Mouse (Mus musculus) myocyte (in vitro differentiated cells): ENCODE measurements around the gene Glrx. TPM values are rescaled to one million over a fixed set of nuclear protein-coding genes. Genes with fewer than 3 reads are reported as not detected.

Source experiments
- H3K27me3 ChIP-seq: one replicate; pipeline ENCODE4 v1.6.1; 2011; ENCODE audit not compliant: control insufficient read depth, insufficient read depth, insufficient read length
- H3K36me3 ChIP-seq: one replicate; pipeline ENCODE4 v1.6.1; 2011; ENCODE audit not compliant: control insufficient read depth, insufficient read depth
- H3K4me2 ChIP-seq: one replicate; pipeline ENCODE4 v1.6.1; 2011; ENCODE audit warnings: low read depth, control low read depth
- H3K4me3 ChIP-seq: one replicate; pipeline ENCODE4 v1.5.1; 2011; ENCODE audit warnings: mild to moderate bottlenecking, control low read depth, moderate library complexity
- H3K79me2 ChIP-seq: one replicate; pipeline ENCODE4 v1.6.1; 2011; ENCODE audit not compliant: control insufficient read depth, insufficient read depth
- H3ac ChIP-seq: one replicate; pipeline ENCODE4 v1.6.1; 2011; ENCODE audit not compliant: control insufficient read depth, insufficient read length
- CEBPB ChIP-seq: IDR thresholded peaks from 2 replicates; pipeline ENCODE4 v1.6.1; 2011; ENCODE audit warnings: mild to moderate bottlenecking, moderate library complexity; ENCODE audit not compliant: poor library complexity, insufficient read depth, severe bottlenecking
- E2F4 ChIP-seq: IDR thresholded peaks from one replicate; pipeline ENCODE4 v1.6.1; 2011; ENCODE audit warnings: mild to moderate bottlenecking, control low read depth, moderate library complexity; ENCODE audit not compliant: insufficient read depth
- MAX ChIP-seq: IDR thresholded peaks from one replicate; pipeline ENCODE4 v1.6.1; 2011; ENCODE audit warnings: low read depth, mild to moderate bottlenecking, control low read depth
- MYOD1 ChIP-seq, 3 experiments: IDR thresholded peaks; one replicate each; pipeline ENCODE4 v1.6.1; 2011; ENCODE audit warnings: control low read depth in 2 of 3, low read depth in 2 of 3, mild to moderate bottlenecking in 2 of 3, moderate library complexity in 1 of 3; ENCODE audit not compliant: insufficient read length in 2 of 3, control insufficient read depth in 1 of 3
- MYOG ChIP-seq, 3 experiments: IDR thresholded peaks; one replicate each; pipeline ENCODE4 v1.6.1; 2011; ENCODE audit warnings: control low read depth in 2 of 3, low read depth in 2 of 3, mild to moderate bottlenecking in 2 of 3; ENCODE audit not compliant: insufficient read length in 2 of 3, control insufficient read depth in 1 of 3, insufficient read depth in 1 of 3
- POLR2A ChIP-seq: IDR thresholded peaks from one replicate; pipeline ENCODE4 v1.6.1; 2011; ENCODE audit warnings: low read depth, mild to moderate bottlenecking, control low read depth, moderate library complexity; ENCODE audit not compliant: insufficient read length
- POLR2AphosphoS2 ChIP-seq: IDR thresholded peaks from one replicate; pipeline ENCODE4 v1.6.1; 2011; ENCODE audit warnings: low read depth, control low read depth; ENCODE audit not compliant: insufficient read length
- REST ChIP-seq: IDR thresholded peaks from one replicate; pipeline ENCODE4 v1.6.1; 2011; ENCODE audit warnings: mild to moderate bottlenecking, control low read depth, moderate library complexity; ENCODE audit not compliant: insufficient read depth, insufficient read length
- SRF ChIP-seq: IDR thresholded peaks from one replicate; pipeline ENCODE4 v1.6.1; 2011; ENCODE audit warnings: low read depth; ENCODE audit not compliant: control insufficient read depth, insufficient read length
- TCF12 ChIP-seq: IDR thresholded peaks from one replicate; pipeline ENCODE4 v1.6.1; 2011; ENCODE audit warnings: mild to moderate bottlenecking, control low read depth; ENCODE audit not compliant: poor library complexity, insufficient read depth, severe bottlenecking
- TCF3 ChIP-seq: IDR thresholded peaks from one replicate; pipeline ENCODE4 v1.6.1; 2011; ENCODE audit warnings: low read depth, control low read depth; ENCODE audit not compliant: insufficient read length
- USF1 ChIP-seq: IDR thresholded peaks from one replicate; pipeline ENCODE4 v1.6.1; 2011; ENCODE audit warnings: low read depth, mild to moderate bottlenecking, control low read depth, moderate library complexity
- polyA plus RNA-seq: library from polyadenylated mRNA; unstranded; fragments of >200 nt; fragmentation: generic; extraction: Trizol; gene quantifications from one replicate; pipeline ENCODE4 v1.2.1, GENCODE M21; 2012; ENCODE audit warnings: missing spikeins

Glrx gene
- polyA plus RNA-seq, 1 experiment: 27.5 TPM

DNA sequence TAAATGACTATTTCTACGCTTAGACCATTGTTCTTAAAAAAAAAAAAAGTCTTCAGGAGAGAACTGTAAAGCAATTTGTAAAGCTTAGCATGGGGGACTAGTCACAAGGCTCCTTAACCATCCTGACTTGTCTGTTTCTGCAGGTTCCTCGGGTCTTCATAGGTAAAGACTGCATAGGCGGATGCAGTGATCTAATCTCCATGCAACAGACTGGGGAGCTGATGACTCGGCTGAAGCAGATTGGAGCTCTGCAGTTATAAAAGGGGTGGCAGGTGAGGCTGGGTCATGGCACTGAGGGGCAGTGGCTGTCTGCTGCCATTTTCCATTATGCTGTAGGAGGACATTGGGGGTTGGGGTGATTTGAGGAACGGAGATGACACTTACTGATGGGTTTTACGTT is 7.4 kb downstream of the Glrx start:
- Histone ChIP-seq H3K27me3 (no peaks in the 10 kb centered on the region), H3K79me2 (peaks cover 10% of the 10 kb centered on the region), H3K4me2 (no peak overlapping the region), H3K36me3 (peaks cover 4% of the 10 kb centered on the region), H3ac (no peak overlapping the region), H3K4me3 (no peak overlapping the region)
- no peak for TF ChIP-seq REST
- no peak for TF ChIP-seq TCF12
- TF ChIP-seq E2F4: no peak
- TF ChIP-seq USF1: no peak
- TF ChIP-seq POLR2AphosphoS2: no peak
- TF ChIP-seq MAX: no peak

DNA sequence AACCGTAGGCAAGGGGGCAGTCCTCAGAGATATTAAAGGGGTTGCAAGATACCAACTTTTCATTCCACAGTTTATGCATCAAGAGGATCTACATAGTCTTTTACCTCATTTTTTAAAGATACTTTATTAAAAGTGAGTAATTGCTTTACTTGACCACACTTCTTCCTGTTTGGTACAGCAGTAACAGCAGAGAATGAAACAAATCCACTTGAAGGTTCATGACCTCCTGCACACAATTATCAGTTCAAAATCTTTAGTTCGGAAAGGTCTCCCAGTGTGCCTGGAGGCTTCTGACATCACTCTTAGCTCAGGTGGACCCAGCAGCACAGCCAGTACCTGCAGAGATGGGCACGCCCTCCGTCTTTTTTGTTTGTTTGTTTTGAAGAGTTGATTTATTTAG is 12.4 kb downstream of the Glrx start:
- Histone ChIP-seq H3K79me2 (no peaks in the 10 kb centered on the region), H3K4me3 (no peak overlapping the region), H3K27me3 (no peaks in the 10 kb centered on the region), H3K36me3 (peaks cover 4% of the 10 kb centered on the region), H3K4me2 (no peak overlapping the region), H3ac (no peak overlapping the region)
- no peak for TF ChIP-seq MAX
- TF ChIP-seq E2F4: no peak

DNA sequence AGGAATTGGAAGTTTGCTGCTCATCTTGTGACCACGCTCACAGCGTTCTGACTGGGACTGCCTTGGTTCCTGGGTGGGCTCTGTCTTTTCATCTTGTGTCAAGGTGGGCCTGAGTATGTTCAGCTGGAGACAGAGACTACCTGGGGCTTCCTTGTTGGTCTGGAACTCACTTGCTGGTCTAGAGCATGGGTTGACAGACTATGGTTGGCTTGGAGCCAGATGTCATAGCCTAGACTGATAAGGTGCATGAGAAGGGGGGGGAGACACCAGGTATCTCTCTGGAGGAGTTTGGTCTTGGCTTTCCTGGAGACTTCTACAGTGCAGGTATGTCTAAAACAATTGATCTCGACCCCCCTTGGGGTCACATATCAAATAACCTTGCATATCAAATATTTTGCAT is 13.4 kb downstream of the Glrx start:
- no peak overlapping the region for H3ac ChIP-seq
- H3K36me3 ChIP-seq: peaks cover 1% of the 10 kb centered on the region
- H3K4me3 ChIP-seq: no peak overlapping the region
- H3K79me2 ChIP-seq: no peaks in the 10 kb centered on the region
- no peak for TF ChIP-seq MYOG (IDR thresholded peaks at IDR 0.05; ENCODE audit: control insufficient read depth in 1 of 3, insufficient read depth in 1 of 3, insufficient read length in 2 of 3, low read depth in 2 of 3)
- TF ChIP-seq CEBPB: no peak
- no peak for TF ChIP-seq MAX
- TF ChIP-seq POLR2AphosphoS2: no peak
- TF ChIP-seq USF1: no peak
- TF ChIP-seq MYOD1 (IDR thresholded peaks at IDR 0.05; ENCODE audit: control insufficient read depth in 1 of 3, insufficient read length in 2 of 3, low read depth in 2 of 3): no peak
- no peaks in the 10 kb centered on the region for H3K27me3 ChIP-seq
- no peak overlapping the region for H3K4me2 ChIP-seq

DNA sequence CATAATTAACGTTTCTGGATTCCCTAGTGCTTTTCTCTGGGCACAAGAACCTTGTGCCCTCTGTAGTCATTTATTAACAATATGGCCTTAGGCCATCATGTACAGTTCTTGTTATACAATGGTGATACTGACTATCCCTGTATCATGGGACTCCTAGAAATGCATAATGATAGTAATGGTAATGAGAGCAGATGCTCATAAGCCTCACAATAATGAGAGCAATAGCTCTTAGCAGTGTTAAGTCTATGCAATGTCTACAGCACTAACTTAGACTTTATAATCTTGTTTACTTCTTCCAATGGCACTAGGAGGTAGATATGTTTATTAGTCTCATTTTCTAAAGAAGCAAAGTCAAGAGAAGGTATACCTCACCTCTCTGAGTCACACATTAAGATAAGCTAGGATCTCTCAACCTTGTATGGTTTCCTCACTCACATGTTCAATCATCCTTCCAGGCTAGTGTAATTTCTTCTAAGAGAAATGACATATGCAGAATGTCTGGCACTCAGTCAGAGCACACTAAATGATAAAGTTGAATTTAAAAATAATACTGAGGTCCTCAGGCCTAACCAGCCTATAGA is 19.7 kb downstream of the Glrx start:
- no peak overlapping the region for H3K4me3 ChIP-seq
- no peak for TF ChIP-seq TCF3
- no peak for TF ChIP-seq E2F4
- TF ChIP-seq POLR2A: no peak
- TF ChIP-seq POLR2AphosphoS2: no peak
- no peak for TF ChIP-seq SRF
- TF ChIP-seq CEBPB: no peak
- TF ChIP-seq USF1: no peak
- TF ChIP-seq MYOG (IDR thresholded peaks at IDR 0.05; ENCODE audit: control insufficient read depth in 1 of 3, insufficient read depth in 1 of 3, insufficient read length in 2 of 3, low read depth in 2 of 3): no peak
- TF ChIP-seq TCF12: no peak
- no peak for TF ChIP-seq REST
- TF ChIP-seq MYOD1 (IDR thresholded peaks at IDR 0.05; ENCODE audit: control insufficient read depth in 1 of 3, insufficient read length in 2 of 3, low read depth in 2 of 3): no peak
- TF ChIP-seq MAX: no peak
- no peak overlapping the region for H3ac ChIP-seq
- H3K36me3 ChIP-seq: no peaks in the 10 kb centered on the region
- H3K79me2 ChIP-seq: no peaks in the 10 kb centered on the region
- no peaks in the 10 kb centered on the region for H3K27me3 ChIP-seq
- no peak overlapping the region for H3K4me2 ChIP-seq

DNA sequence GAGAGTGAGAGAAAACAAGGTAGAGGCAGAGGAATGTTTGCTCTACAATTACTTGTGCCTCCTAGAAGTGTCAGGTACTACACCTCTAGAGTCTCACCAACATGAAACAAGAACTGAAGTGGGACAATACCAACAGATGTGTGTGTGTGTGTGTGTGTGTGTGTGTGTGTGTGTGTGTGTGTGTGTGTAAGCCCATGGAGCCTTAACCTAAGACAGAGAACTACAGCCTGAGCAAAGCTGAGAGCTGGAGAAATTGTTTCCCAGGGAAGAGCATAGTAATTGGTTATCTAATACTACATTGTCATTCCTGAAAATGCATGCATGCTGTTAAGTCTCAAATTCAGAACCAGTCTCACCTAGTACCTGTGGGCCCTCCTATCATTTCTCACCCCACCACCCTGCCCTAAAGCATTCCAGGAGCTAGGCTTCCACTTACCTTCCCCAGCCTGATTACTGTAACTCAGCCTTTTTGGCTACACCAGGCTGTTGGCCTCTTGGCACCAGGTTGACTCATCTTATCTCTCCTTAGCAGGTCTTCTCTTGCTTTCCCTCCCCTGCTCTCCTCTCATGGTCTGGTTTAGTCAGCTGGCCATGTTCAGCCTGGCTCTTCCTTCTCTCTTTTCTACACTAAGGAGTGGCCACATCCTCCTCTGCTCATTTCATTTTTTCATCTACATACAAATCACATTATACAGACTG is 26.0 kb downstream of the Glrx start:
- TF ChIP-seq E2F4 (no peak), MYOG (IDR thresholded peaks at IDR 0.05; ENCODE audit: control insufficient read depth in 1 of 3, insufficient read depth in 1 of 3, insufficient read length in 2 of 3, low read depth in 2 of 3) (no peak), TCF3 (no peak), MYOD1 (IDR thresholded peaks at IDR 0.05; ENCODE audit: control insufficient read depth in 1 of 3, insufficient read length in 2 of 3, low read depth in 2 of 3) (no peak), POLR2AphosphoS2 (no peak), TCF12 (no peak), POLR2A (no peak), USF1 (no peak), CEBPB (no peak), MAX (no peak)
- Histone ChIP-seq H3K4me3 (no peak overlapping the region), H3K4me2 (no peak overlapping the region), H3ac (no peak overlapping the region), H3K79me2 (no peaks in the 10 kb centered on the region), H3K36me3 (peaks cover 3% of the 10 kb centered on the region), H3K27me3 (no peaks in the 10 kb centered on the region)
